Mouse (Mus musculus) embryonic facial prominence, embryonic 11.5 days (tissue): Measurements from ENCODE around the gene Slc35b1. TPM values are rescaled to one million over a fixed set of nuclear protein-coding genes. Genes with fewer than 3 reads are reported as not detected.
"Not testable (repeated sequence)": the region's sequence is repeated elsewhere in the genome, so short reads cannot be mapped to it uniquely, and the experiment has no call there.

ENCODE experiments used
- ATAC-seq: fragments of 200-750 bp; cut with Nextera tagmentation; replicated peaks from 2 replicates; pipeline ENCODE4 v1.8.0; 2017; ENCODE audit warnings: low read depth; ENCODE audit not compliant: insufficient number of reproducible peaks, low FRiP score, low TSS enrichment
- DNase-seq: peaks from one replicate; pipeline ENCODE4 v3.0.0-alpha.2; 2015; ENCODE audit warnings: low spot score
- H3K27ac ChIP-seq: fragments of 300-500 bp; sonication (generic); replicated peaks from 2 replicates; pipeline ENCODE4 v1.5.1; 2014; ENCODE audit warnings: mild to moderate bottlenecking, low read depth, low read length, control low read depth
- H3K27me3 ChIP-seq: fragments of 300-500 bp; sonication (generic); 2 replicates; pipeline ENCODE4 v1.6.1; 2014; ENCODE audit warnings: mild to moderate bottlenecking, low read length, moderate library complexity, mixed read lengths; ENCODE audit not compliant: control insufficient read depth, insufficient read depth
- H3K36me3 ChIP-seq: fragments of 300-500 bp; sonication (generic); replicated peaks from 2 replicates; pipeline ENCODE4 v1.6.1; 2014; ENCODE audit warnings: low read depth, mild to moderate bottlenecking, low read length, moderate library complexity, mixed read lengths; ENCODE audit not compliant: control insufficient read depth, insufficient read depth
- H3K4me1 ChIP-seq: fragments of 300-500 bp; sonication (generic); 2 replicates; pipeline ENCODE4 v1.6.1; 2014; ENCODE audit warnings: low read length, mixed read lengths; ENCODE audit not compliant: control insufficient read depth, insufficient read depth
- H3K4me2 ChIP-seq: fragments of 300-500 bp; sonication (generic); 2 replicates; pipeline ENCODE4 v1.6.1; 2014; ENCODE audit warnings: low read depth, mild to moderate bottlenecking, control low read depth, low read length, moderate library complexity
- H3K4me3 ChIP-seq: fragments of 300-500 bp; sonication (generic); 2 replicates; pipeline ENCODE4 v1.5.1; 2014; ENCODE audit warnings: low read depth, low read length, control low read depth
- H3K9ac ChIP-seq: fragments of 300-500 bp; sonication (generic); replicated peaks from 2 replicates; pipeline ENCODE4 v1.6.1; 2014; ENCODE audit warnings: mild to moderate bottlenecking, control low read depth, low read length
- H3K9me3 ChIP-seq: fragments of 300-500 bp; sonication (generic); replicated peaks from 2 replicates; pipeline ENCODE4 v1.6.1; 2016; ENCODE audit warnings: mild to moderate bottlenecking, low read length, inconsistent platforms, mixed read lengths; ENCODE audit not compliant: control insufficient read depth
- WGBS: fragments of 180-500 bp; shearing (Covaris S2); extraction: QIAGEN DNeasy Blood & Tissue Kit; methylation state at CpG from one replicate; pipeline ENCODE4 v1.1.7; 2014; 5-methylcytosine and 5-hydroxymethylcytosine counted together
- polyA plus RNA-seq: library from polyadenylated mRNA; unstranded; fragments of >200 nt; fragmentation: Nextera tagmentation; extraction: Ambion mirVana; gene quantifications from 2 replicates; pipeline ENCODE4 v1.2.1, GENCODE M21; 2014

Gene Slc35b1
- polyA plus RNA-seq, 1 experiment from 2014 or later: 125 TPM

DNA sequence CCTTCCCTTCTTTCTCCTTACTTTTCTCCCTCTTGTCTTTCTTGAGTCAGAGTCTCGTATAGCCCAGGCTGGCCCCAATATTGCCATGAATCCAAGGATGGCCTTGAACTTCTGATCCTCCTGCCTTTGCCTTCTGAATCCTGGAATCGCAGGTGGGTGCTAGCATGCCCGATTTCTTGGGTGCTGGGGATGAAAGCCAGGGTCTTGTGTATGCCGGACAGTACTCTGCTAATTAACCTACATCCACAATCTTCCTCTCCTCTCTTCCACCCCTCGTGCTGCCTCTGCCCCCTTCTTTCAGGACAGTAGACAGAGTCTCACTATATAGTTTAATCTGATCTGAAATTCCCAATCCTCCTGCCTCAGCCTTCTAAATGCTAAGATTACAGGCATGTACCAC lies 17.1 kb downstream of the Slc35b1 start:
- H3K9ac ChIP-seq: no peak overlapping the region
- ATAC-seq: no peak
- DNase-seq: no peak
- no peak overlapping the region for H3K4me3 ChIP-seq
- WGBS: 84% methylated on average over 5 of the region's 5 CpGs
- H3K9me3 ChIP-seq: no peaks in the 10 kb centered on the region
- H3K36me3 ChIP-seq: no peaks in the 10 kb centered on the region
- no peaks in the 10 kb centered on the region for H3K4me1 ChIP-seq
- H3K4me2 ChIP-seq: no peak overlapping the region
- no peaks in the 10 kb centered on the region for H3K27me3 ChIP-seq
- H3K27ac ChIP-seq: no peak overlapping the region

DNA sequence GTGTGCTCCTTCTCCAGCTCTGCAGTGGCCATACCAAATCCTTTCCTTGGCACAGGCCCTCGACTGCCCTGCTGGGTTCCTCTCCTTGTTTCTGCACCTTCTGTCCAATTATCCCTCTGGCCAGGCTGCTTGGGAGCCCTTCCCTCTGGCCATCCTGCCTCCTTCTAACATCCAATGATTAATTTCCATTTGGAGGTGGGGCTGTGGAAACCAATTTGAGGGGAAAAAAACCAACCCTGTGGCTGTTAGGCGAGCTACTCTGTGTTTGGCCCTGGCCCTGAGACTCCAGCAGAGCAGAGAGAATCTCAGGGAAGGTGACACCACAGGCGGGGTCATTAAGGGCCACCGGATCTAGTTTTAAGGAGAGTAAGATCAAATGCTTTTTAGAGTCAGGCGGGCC lies 17.7 kb downstream of the Slc35b1 start:
- H3K4me1 ChIP-seq: no peaks in the 10 kb centered on the region
- 22% methylated on average over 5 of the region's 5 CpGs for WGBS
- no peak overlapping the region for H3K27ac ChIP-seq
- H3K9ac ChIP-seq: no peak overlapping the region
- DNase-seq (no peak), ATAC-seq (no peak)
- H3K36me3 ChIP-seq: no peaks in the 10 kb centered on the region
- no peak overlapping the region for H3K4me2 ChIP-seq
- no peak overlapping the region for H3K4me3 ChIP-seq
- H3K9me3 ChIP-seq: no peaks in the 10 kb centered on the region
- no peaks in the 10 kb centered on the region for H3K27me3 ChIP-seq

DNA sequence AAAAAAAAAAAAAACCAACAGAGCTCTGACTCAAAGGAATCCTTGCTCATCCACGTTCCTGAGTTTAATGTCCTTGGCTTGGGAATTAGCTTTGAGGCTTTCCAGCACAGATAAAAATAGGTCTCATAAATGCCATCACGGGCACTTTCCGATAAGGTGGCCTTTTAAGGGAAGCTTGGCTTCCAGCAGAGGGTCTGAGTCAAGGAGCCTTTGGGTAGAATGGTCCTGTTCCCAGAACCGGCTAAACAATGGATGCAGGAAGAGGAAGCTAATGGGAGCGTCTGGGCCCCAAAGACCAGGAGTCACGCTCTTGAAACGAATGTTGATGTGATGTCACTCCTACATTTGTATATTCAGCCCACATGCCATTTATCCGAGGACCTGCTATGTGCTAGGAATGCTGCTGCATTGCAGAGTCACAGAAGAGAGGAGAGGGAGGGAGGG lies 18.2 kb downstream of the Slc35b1 start:
- H3K4me1 ChIP-seq: no peaks in the 10 kb centered on the region
- no peaks in the 10 kb centered on the region for H3K9me3 ChIP-seq
- no peaks in the 10 kb centered on the region for H3K27me3 ChIP-seq
- H3K27ac ChIP-seq: no peak overlapping the region
- no peak overlapping the region for H3K4me3 ChIP-seq
- H3K4me2 ChIP-seq: no peak overlapping the region
- 29% methylated on average over 8 of the region's 8 CpGs for WGBS
- DNase-seq (no peak), ATAC-seq (no peak)
- no peak overlapping the region for H3K9ac ChIP-seq
- no peaks in the 10 kb centered on the region for H3K36me3 ChIP-seq

DNA sequence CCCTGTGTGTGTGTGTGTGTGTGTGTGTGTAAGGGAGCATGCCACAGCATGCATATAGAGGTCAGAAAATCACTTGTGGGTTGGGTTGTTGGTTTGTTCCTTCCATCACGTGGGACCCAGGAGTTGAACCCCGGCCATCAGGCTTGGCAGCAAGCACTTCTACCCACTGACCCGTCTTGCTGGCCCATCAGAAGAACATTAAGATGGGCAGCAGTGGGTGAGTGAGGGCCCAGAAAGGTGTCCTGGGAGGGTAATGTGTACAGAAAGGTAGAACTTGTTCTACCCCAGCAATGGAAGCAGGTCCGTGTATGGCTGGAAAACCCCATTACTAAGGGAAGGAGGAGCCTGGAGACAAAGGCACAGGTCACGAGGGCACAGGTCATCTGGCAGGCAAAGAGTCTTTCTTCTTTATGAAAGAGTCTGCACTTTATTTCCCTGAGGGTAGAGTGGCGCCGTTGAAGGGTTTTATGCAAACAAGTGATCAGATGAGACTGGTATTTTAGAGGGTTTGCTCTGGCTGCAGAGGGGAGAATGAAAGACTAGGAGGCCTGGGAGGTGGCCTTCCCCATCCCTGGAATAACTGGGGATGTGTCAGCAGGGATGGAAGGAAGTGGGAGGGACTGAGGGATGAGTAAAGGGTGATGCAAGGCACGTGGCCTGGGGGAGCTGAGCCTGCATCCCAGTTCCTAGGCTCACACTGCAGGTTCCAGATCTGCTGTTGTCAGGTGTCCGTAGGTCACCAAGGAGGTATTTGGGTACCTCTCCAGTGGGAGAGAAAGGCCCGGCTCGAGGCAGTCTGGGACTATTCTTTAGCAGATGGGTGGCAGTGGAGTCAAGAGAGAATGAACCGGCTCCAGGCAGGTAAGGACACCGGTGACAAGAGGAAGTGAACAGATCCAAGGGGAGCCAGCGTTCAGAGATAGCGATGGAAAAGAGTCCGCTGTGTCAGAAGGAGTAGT lies 19.2 kb downstream of the Slc35b1 start:
- no peaks in the 10 kb centered on the region for H3K9me3 ChIP-seq
- no peaks in the 10 kb centered on the region for H3K27me3 ChIP-seq
- no peak overlapping the region for H3K4me3 ChIP-seq
- DNase-seq (no peak), ATAC-seq (no peak)
- H3K4me1 ChIP-seq: no peaks in the 10 kb centered on the region
- 65% methylated on average over 16 of the region's 16 CpGs for WGBS
- no peak overlapping the region for H3K27ac ChIP-seq
- H3K36me3 ChIP-seq: no peaks in the 10 kb centered on the region
- H3K9ac ChIP-seq: no peak overlapping the region
- no peak overlapping the region for H3K4me2 ChIP-seq

DNA sequence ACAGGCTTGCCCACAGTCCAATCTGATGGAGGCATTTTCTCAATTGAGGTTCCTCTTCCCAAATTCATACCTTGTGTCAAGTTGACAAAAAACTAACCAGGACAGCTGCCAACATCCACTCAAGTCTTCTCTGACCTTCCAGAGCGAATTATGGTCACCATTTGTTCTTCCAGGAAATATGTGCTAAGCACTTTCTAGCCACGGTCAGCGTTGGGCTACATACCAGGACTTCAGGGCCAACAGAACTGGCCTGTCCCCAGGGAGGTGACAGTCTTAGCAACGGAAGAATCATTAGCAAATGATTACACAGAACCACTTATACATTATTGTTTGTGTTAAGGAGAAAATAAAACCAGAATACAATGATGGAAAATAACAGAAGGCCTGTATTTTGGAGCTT lies 21.3 kb downstream of the Slc35b1 start:
- Histone ChIP-seq H3K9ac (no peak overlapping the region), H3K9me3 (no peaks in the 10 kb centered on the region), H3K36me3 (no peaks in the 10 kb centered on the region), H3K4me2 (no peak overlapping the region), H3K4me3 (no peak overlapping the region), H3K27ac (no peak overlapping the region), H3K27me3 (no peaks in the 10 kb centered on the region), H3K4me1 (no peaks in the 10 kb centered on the region)
- no peak for DNase-seq
- 78% methylated on average over 4 of the region's 4 CpGs for WGBS
- no peak for ATAC-seq

DNA sequence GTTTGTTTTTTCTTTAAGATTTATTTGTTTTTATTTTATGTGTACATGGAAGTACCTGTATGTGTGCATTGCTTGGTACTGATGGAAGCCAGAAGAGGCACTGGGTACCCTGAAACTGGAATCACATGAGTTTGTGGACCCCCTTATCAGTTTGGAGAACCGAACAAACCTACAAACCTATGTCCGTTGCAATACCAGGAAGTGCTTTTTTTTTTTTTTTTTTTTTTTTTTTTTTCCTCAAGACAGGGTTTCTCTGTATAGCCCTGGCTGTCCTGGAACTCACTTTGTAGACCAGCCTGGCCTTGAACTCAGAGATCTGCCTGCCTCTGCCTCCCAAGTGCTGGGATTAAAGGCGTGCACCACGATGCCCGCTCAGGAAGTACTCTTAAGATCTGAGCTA lies 21.9 kb downstream of the Slc35b1 start:
- not testable (repeated sequence) for H3K9ac ChIP-seq, H3K27me3 ChIP-seq, H3K9me3 ChIP-seq, ATAC-seq, H3K4me3 ChIP-seq, H3K27ac ChIP-seq, DNase-seq, H3K4me1 ChIP-seq, H3K4me2 ChIP-seq, H3K36me3 ChIP-seq
- 96% methylated on average over 5 of the region's 5 CpGs for WGBS

DNA sequence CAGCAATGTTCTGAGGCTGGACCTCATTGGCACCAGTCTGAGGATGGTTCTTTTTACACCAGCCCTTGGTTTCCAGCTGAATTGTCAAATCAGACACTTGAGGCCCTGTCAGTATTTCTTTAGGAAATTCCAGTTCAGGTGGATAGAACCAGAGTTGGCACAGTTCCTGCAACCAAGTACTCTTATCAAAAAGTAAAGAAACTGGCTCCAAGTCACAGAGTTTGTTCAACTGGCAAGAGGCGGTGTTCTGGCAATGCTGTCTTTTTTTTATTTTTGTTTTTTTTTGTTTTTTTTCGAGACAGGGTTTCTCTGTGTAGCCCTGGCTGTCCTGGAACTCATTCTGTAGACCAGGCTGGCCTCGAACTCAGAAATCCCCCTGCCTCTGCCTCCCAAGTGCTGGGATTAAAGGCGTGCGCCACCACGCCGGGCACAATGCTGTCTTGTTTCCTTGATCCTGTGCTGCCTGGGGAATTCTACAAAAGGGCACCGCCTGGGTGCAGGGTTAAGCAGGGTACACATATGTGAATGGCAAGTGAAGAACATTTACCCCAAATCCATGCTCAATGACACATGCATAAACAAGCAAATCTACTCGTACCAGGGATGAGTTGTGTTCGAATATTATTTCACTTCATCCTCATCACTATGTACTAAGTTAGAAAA lies 25.1 kb downstream of the Slc35b1 start:
- Histone ChIP-seq H3K4me1 (no peaks in the 10 kb centered on the region), H3K36me3 (no peaks in the 10 kb centered on the region), H3K9me3 (no peaks in the 10 kb centered on the region), H3K27me3 (no peaks in the 10 kb centered on the region), H3K27ac (no peak overlapping the region), H3K4me2 (no peak overlapping the region), H3K9ac (no peak overlapping the region), H3K4me3 (no peak overlapping the region)
- WGBS: 88% methylated on average over 10 of the region's 10 CpGs
- no peak for DNase-seq
- no peak for ATAC-seq

DNA sequence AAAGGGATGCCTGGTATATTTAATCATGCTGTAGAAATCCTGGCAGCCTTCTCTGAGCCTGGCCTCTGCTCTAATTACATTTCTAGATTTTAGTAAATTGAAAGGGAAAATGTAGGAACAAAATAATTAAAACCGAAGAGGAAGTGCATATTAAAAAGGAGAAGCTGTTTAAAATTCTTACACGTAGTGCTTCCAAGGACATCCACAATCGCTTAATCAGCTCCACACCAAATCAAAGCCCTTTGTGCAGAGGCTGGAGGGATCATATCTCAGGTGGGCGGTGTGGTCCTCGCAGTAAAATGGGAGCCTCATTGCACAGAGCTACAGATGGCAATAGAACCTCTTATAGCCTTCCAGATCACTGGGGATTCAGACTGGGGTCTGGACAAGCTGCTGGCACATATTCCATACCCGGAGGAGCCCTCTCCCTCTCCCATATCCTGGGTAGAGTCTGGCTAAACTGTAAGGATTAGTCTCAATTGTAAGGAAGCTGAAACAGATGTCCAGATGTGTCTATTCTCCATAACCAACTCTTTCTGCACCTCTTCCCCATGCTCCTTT lies 27.0 kb downstream of the Slc35b1 start:
- no peaks in the 10 kb centered on the region for H3K4me1 ChIP-seq
- H3K27ac ChIP-seq: no peak overlapping the region
- no peaks in the 10 kb centered on the region for H3K9me3 ChIP-seq
- H3K4me2 ChIP-seq: no peak overlapping the region
- no peak overlapping the region for H3K4me3 ChIP-seq
- ATAC-seq (no peak), DNase-seq (no peak)
- H3K36me3 ChIP-seq: no peaks in the 10 kb centered on the region
- no peaks in the 10 kb centered on the region for H3K27me3 ChIP-seq
- 52% methylated on average over 6 of the region's 6 CpGs for WGBS
- H3K9ac ChIP-seq: no peak overlapping the region
